Mouse (Mus musculus) neutrophil, adult 5-6 weeks (primary cell): ENCODE measurements around the gene Usp7. TPM values are rescaled to one million over a fixed set of nuclear protein-coding genes. Genes with fewer than 3 reads are reported as not detected.

ENCODE experiments used
- ATAC-seq: fragments of 151-379, 151-347 bp; 2 replicates; pipeline ENCODE4 v1.8.0; 2017; ENCODE audit warnings: mild to moderate bottlenecking, moderate TSS enrichment; ENCODE audit not compliant: insufficient number of reproducible peaks, poor library complexity, low FRiP score, severe bottlenecking; ENCODE audit errors: extremely low read depth
- total RNA-seq: library from RNA; stranded (forward); fragments of 200-1000 nt; gene quantifications from 2 replicates; pipeline ENCODE4 v1.2.3, GENCODE M21; 2017

The Usp7 gene
- total RNA-seq, result 320 and 377 TPM in 2 replicates

DNA sequence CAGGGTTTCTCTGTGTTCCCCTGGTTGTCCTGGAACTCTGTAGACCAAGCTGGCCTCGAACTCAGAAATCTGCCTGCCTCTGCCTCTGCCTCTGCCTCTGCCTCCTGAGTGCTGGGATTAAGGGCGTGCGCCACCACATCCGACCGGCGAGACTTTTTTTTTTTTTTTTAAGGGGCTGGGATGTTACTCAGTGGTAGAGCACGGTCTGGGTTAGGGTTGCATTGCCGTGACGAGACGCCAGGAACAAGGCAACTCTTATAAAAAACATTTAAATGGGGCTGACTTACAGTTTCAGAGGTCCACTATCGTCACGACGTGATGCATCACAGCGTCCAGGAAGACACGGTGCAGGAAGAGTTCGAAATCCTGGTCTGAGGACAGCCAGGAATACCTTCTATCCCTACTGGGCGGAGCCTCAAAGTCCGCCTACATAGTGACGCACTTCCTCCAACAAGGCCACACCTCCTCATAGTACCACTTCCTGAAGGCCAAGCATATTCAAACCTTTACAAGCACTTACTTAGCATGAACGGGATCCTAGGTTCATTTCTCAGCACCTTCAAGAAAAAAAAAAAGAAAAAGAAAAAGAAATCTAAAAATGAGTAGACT is at the start of gene Usp7:
TSS of gene Usp7 (minus strand) at position 360 of the 609 bp plus-strand sequence.
- ATAC-seq, result no peak

DNA sequence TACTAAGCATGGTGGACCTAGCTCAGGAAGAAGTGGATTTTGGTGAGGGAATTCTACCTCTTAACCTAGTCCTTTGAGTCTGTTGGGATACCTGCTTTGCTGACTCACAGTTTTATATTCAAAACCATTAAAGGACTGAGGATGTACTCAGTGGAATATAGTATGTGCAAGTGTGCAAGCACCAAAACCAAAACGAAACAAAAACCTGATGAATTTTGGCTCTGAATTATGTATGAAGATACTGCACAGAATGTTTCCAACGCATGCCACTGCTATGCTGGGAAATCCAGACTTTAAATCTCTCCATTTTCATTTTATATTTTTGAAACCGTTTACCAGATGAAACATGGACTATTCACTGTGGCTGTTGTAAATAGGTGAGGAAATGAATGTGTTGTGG is 48.4 kb upstream of the Usp7 start:
- no peak for ATAC-seq

- ATAC-seq, result no peak
These were observed 46.8 kb upstream of the Usp7 start for GRCm38 (mm10) chr16:8838921-8839320.

GRCm38 (mm10) chr16:8837595-8837994 is 45.5 kb upstream of the Usp7 start:
- ATAC-seq, result no peak

DNA sequence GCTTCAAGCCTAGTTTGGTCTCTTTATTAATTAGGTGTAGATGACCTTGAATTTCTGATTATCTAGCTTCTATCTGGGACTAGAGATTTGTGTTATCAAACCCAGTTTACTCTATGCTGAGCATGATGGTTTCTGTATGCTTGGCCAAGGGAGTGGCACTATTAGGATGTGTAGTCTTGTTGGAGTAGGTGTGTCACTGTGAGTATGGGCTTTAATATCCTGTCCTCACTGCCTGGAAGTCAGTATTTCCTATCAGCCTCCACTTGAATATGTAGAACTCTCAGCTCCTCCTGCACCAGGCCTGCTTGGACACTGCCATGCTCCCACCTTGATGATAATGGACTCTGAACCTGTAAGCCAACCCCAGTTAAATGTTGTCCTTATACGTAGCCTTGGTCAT is 44.8 kb upstream of the Usp7 start:
- ATAC-seq, result no peak

- no peak for ATAC-seq
These were observed 39.1 kb upstream of the Usp7 start for GRCm38 (mm10) chr16:8831241-8831640.

DNA sequence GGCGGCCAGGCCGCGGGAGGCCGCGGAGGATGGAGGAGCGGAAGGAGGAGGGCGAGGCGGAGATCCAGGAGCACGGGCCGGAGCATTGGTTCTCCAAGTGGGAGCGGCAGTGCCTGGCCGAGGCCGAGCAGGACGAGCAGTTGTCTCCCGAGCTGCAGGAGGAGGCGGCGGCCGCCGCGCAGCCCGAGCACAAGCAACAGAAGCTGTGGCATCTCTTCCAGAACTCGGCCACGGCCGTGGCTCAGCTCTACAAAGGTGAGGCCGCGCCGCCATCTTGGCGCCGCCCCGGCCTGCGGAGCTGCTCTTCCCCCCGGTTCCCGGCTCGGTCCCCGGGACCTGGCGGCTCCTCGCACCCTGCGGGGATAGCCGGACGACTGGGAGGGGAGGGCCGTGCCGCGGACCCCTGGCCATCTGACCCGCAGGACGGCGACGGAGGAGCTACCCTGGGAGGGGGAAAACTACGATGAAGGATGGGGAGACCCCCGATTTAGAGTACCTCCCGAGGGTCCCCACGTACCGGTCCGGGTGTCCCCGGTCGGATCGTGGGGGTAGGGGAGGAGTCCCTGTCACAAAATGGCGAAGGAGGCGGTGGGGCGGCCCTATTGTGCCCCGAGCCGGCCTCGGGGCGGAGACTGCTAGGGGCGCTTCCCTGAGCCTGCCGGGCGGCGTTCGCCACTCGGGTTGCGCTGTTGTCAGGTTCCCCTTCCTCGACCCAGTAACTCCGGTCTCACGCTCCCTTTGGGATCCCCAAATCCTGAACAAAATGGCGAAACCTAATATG is 38.5 kb upstream of the Usp7 start:
- peak; percentile 21; the same call in 1 of the 2 replicates for ATAC-seq

GRCm38 (mm10) chr16:8829564-8830359 is 37.7 kb upstream of the Usp7 start, which contains the start of gene 1810013L24Rik:
TSS of gene 1810013L24Rik (plus strand) at chr16:8830100.
- peak; percentile 93 for ATAC-seq

DNA sequence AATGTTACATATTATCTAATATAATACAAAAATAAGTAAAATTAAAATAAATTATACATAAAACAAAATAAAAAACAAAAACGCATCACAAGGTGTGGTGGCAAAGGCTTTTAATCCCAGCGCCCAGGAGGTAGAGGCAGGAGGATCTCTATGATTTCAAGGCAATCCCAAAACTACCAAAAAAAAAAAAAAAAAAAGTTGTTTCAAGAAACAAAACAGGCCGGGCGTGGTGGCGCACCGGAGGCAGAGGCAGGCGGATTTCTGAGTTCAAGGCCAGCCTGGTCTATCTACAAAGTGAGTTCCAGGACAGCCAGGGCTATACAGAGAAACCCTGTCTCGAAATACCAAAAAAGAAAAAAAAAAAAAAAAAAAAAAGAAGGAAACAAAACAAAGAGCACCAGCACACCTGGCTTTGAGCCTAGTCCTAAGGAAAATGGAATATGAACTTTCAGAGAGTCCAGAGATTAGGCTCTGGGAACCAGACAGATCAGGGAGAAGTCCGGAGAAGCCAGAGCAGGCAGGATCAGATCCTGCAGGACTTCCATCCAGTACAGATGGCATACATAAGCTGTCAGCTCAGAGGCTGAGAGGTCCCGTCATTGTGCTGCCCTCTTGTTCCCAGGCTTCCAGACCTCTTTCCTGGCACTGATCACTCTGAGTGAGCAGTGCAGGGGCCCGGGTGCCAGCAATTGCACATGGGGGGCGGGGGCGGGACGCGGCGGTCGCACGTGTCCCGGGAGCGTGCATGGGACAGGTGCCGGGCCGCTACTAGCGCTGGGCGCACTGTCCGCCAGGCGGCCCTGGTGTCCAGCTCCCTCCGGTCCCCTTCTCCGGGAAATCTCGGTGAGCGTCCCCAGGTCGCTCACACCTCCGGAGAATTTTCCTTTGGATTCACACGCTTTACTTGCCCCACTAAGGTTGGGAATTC is 36.8 kb upstream of the Usp7 start:
- ATAC-seq, result no peak

GRCm38 (mm10) chr16:8827366-8827765 is 35.3 kb upstream of the Usp7 start:
- no peak for ATAC-seq

DNA sequence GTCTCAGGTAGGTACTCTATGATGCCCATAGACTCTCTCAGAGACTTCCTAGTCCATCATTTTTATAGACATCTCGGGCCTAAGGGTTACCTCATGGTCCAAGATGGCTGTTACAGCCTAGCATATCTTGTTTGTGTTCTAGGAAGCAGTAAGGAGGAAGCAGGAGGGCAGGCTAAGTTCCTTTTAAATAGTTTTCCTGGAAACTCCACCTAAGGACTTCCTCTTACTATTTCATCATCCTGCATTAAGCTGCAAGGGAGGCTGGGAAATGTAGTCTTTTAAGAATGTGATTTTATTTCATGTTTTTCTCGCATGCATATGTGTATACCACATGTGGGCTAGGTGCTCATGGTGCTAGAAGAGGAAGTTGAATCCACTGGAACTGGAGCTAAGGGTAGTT is 31.6 kb upstream of the Usp7 start:
- ATAC-seq, result peak; percentile 91

DNA sequence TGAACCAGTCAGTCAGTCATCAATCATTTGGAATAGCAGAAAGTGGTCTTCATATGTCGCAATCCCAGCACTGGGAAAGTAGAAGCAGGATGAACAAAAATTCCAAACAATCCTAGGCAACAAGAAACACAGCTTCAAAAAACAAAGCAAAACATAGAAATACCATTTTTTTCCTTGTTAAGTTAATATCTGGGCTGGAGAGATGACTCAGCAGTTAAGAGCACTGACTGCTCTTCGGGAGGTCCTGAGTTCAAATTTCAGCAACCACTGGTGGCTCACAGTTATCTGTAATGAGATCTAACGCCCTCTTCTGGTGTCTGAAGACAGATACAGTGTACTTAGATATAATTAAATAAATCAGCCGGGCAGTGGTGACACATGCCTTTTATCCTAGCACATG is 30.5 kb upstream of the Usp7 start:
- ATAC-seq, result no peak

GRCm38 (mm10) chr16:8821429-8821828 is 29.3 kb upstream of the Usp7 start:
- no peak for ATAC-seq

DNA sequence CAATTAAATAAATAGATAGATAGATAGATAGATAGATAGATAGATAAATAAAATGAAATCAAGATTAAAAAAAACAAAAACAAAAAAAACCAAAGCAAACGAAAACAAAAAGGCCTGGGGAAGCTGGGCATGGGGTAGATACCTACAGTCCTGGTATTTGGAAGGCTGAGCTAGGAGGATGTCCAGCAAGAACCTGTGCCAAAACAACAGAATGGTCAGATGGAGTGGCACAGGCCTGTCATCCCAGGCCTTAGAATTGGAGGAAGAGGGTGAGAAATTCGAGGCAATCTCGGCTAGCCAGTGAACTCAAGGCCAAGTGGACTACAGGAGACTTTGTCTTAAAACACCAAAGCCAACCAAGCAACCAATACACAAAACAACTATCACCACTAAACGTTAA is 25.8 kb upstream of the Usp7 start:
- ATAC-seq, result no peak

GRCm38 (mm10) chr16:8810399-8811127 is 18.5 kb upstream of the Usp7 start:
- ATAC-seq, result no peak

DNA sequence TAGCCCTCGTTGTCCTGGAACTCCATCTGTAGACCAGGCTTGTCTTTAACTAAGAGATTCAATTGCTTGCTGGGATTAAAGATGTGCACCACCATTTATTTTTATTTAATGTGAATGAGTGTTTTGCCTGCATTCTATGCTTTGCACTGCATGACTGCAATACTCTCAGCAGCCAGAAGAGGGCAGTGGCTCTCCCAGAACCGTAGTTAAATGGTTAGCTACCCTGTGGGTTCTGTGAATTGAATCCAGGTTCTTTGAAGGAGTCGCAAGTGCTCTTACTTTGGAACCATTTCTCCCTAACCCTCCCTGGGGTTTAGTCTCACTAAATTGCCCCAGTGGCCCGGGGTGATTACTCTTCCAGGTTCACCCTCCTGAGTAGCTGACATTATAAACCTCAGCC is 14.6 kb upstream of the Usp7 start:
- peak; percentile 74; the same call in 1 of the 2 replicates for ATAC-seq

- ATAC-seq, result no peak
These were observed 3.8 kb upstream of the Usp7 start for GRCm38 (mm10) chr16:8795906-8796305.

DNA sequence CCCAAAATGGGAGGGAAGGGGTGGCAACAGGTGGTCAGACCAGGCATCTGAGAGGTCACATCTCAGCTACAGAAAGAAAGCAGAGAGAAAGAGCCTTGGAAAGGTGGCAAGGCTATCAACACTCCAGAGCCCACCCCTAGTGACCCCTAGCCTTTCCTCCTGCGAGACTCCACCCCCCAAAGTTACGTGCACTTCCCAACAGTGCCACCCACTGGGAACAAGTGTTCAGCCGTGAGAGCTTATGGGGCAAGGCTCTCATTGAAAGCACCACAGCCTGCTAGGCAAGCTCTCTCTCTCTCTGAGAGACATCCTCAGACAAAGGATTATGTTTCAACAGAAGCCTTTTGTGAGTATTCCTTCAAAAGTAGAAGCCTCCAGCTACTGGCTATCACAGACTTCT is 2.8 kb upstream of the Usp7 start:
- ATAC-seq, result no peak
